Mouse (Mus musculus): ENCODE data around the gene Rassf2. TPM values are rescaled to one million over a fixed set of nuclear protein-coding genes. Genes with fewer than 3 reads are reported as not detected.

The Rassf2 gene
- total RNA-seq, 2 experiments from 2014 or later: 54.8 to 76.3 TPM

- ATAC-seq (replicated peaks; ENCODE audit: poor library complexity, severe bottlenecking): no peak
Observed at GRCm38 (mm10) chr2:132008186-132008585, 21.9 kb downstream of the Rassf2 start.

- no peak for ATAC-seq (replicated peaks; ENCODE audit: poor library complexity, severe bottlenecking)
Observed at GRCm38 (mm10) chr2:132007475-132007819, 22.6 kb downstream of the Rassf2 start.

DNA sequence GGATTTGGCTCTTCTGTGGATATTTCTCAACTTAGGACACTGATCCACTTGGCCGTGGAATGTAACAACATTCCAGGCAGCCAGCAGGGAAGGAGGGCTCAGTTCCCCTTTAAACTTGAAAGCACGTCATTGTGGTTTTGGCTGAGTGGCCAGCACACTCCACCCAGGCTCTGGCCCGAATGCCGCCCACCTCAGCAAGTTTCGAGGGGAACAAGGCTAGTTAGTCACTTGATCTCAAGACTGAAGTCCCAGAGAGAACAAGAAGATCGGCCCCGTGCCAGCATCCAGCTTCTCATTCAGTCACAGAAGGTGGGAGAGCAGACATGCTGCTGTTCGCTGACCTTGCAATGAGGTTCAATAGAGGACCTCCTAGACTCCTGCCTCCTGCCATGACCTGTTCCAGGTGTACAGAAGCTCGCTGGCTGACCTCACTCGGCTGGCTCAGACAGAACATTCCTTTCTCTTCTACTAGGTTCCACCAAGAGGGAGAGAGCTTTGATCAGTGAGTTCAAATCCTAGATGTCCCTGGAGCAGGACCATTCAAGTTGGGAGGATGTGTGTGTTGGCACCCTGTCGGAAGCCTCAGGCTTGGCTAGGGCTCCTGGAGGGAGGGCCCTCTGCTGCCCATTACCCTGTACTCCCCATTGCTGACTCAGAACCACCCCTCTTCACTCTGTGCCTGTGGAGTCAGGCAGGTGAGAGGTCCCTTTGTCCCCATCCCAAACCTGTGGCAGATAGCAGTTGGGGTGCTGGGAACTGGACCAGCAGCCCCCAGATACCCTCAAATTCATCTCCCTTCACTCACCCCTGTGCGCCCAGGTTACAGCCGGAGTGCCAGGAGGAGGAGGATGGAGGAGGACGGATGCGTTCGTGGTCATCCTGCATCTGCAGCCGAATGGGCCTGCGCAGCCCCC lies 23.2 kb downstream of the Rassf2 start:
- ATAC-seq (replicated peaks; ENCODE audit: poor library complexity, severe bottlenecking): peak; percentile 96

DNA sequence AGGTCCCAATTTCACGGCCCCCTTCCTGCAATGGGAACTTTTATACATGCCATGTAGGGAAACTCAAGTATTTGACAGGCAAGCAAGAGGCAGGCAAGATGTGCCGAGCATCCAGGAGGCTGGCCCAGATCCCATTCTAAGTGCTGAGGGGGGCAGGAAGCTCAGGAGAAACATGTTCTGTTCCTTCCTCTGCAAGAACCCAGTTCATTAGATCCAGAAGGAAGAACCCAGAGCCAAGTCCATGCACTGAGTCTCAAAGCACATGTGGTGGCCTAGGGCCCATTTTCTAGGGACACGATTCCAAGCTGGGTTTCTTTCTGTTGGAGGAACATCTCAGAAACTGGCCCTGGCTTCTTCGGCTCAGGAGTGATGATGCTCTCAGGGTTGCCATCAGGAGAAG lies 24.6 kb downstream of the Rassf2 start:
- ATAC-seq (replicated peaks; ENCODE audit: poor library complexity, severe bottlenecking): no peak

DNA sequence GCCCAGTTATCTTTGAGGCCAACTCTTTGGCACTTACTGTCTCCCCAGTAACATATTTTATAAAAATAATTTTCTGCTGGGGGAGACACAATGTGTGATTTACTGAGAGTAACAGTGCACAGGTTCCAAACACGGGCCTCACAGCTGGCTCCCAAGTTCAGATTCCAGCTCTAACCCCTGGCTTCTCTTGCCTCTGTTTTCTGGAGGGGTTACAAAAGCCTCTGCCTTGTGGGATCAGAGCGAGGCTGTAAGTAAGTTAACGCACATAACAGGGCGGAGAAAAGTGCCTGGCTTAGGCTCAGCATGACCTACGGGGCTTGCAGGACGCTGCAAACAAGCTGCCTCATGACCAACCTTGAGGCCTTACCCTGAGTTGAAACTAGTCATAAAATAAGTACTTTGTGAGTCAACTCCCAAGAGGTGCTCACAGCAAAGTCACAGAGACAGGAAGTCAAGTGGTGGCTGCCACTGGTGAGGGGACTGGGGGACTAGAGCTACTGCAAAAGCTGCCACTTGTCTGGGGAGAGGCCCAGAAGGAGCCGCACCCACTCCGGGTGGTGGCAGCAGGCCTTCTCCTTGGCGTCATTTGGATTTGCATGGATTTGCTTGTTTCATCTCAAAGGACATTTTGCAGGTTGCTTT lies 25.4 kb downstream of the Rassf2 start:
- no peak for ATAC-seq (replicated peaks; ENCODE audit: poor library complexity, severe bottlenecking)

- no peak for ATAC-seq (replicated peaks; ENCODE audit: poor library complexity, severe bottlenecking)
Observed at GRCm38 (mm10) chr2:132003916-132004315, 26.1 kb downstream of the Rassf2 start.

DNA sequence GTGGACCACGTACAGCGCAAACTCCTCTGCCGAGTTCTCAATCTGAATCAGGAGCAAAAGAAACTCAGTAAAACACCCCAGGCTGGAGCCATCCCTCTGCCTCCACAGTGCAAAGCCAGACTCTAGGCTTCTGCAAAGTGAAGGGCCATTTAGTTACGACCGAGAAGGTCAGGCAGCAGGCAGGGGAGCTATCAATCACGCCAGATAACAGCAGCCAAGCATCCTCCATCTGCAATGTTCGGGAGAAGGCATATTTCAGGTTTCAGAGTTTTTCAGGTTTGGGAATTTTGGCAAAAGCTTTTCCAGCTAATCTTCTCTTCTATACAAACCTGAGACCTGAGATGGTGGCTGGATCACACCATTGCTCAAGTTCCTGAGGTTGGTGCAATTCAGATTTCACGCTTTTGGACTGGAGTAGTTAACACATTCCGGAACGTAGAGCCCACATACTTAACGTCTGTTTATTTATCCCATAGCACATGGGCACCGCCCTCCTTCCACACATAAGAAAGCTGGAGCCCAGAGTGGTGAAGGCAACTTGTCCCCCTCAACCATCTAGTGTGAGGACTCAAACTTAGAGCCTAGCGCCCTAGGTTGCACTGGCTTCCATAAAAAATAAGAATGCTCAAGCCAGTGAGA lies 28.2 kb downstream of the Rassf2 start:
- ATAC-seq (replicated peaks; ENCODE audit: poor library complexity, severe bottlenecking): no peak

DNA sequence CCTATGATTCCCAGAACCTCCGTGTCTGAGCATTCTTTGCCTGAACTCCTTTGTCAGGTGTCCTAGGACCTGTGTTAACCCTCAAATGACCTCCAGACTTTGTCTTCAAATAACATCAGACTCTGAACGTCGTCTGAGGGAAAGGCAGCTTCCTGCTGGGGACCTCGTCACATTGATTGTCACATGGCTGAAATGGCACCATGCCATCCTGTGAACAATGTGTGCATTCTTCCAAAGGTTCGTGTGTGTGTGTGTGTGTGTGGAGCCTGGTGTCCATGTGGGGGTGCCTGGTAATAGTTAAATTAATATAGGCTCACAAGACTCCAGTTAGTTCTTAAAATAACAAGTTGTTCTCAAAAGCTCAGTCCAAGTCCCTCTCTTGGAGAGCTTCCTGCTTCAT lies 32.7 kb downstream of the Rassf2 start:
- ATAC-seq (replicated peaks; ENCODE audit: poor library complexity, severe bottlenecking): no peak

GRCm38 (mm10) chr2:131996369-131996768 lies 33.7 kb downstream of the Rassf2 start:
- no peak for ATAC-seq (replicated peaks; ENCODE audit: poor library complexity, severe bottlenecking)

DNA sequence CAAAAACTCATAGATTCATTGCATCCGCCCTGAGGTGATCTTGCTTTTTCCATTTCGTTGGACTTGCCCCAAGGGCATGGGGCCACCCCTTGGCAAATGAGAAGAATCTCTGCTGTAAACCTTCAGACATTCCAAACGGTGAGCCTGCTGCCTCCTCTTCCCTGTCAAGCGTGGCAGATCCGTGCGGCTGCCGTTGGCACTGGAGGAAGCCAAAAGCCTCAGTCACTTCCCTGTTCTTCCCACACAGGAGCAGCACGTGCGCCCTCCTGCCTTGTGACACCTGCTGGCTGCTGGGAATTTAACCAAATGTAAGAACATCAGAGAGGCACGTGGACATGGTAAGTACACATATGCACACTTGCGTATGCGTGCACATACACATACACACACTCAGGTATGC lies 34.3 kb downstream of the Rassf2 start:
- peak; percentile 50 for ATAC-seq (replicated peaks; ENCODE audit: poor library complexity, severe bottlenecking)

DNA sequence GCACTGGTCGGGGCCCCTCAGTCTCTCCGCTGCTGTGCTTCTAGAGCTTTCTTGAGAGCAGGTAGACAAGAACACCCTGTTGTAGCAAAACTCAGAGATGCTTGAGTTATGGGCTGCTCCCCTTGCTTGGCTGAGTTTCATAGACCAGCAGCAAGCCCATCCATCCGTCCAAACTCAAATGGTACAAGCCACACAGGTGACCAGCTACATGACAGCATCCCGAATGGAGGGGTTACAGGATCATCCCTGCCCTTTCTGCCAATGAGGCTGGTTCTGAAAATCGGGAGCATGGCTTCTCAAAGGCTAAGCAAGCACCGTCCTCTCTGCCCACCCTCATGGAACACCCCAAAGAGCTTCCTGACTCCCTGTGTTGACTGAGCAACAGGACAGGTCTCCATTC lies 35.1 kb downstream of the Rassf2 start:
- no peak for ATAC-seq (replicated peaks; ENCODE audit: poor library complexity, severe bottlenecking)

DNA sequence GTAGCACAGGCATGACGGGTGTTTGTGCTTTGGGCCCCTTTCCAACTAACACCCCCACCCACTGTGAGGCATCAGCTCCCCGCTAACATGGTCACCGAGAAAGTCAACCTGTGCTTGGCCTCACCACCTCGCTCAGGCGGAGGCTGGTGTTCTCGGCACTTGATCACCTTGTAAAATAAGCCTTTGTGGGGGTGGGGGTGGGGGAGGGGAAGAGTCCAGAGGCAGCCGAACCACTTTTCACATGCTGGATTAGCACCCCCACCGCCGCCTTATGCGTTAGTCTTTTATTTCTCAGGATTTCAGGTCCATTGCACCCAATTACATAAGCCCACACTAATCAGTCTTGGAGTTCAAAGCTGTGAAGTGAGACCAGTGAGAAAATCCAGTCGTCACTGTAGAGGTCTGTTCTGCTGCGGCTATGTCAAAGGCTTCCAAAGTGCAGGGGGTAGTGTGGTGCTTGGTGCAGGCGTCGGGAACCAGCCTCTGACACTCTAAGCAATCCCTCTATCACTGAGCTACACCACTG lies 36.4 kb downstream of the Rassf2 start:
- no peak for ATAC-seq (replicated peaks; ENCODE audit: poor library complexity, severe bottlenecking)

GRCm38 (mm10) chr2:131993151-131993550 lies 36.9 kb downstream of the Rassf2 start:
- no peak for ATAC-seq (replicated peaks; ENCODE audit: poor library complexity, severe bottlenecking)

GRCm38 (mm10) chr2:131992487-131992886 lies 37.6 kb downstream of the Rassf2 start:
- ATAC-seq (replicated peaks; ENCODE audit: poor library complexity, severe bottlenecking): peak; percentile 71

- no peak for ATAC-seq (replicated peaks; ENCODE audit: poor library complexity, severe bottlenecking)
Observed at GRCm38 (mm10) chr2:131988550-131988949, 41.5 kb downstream of the Rassf2 start.

GRCm38 (mm10) chr2:131987950-131988349 lies 42.1 kb downstream of the Rassf2 start:
- no peak for ATAC-seq (replicated peaks; ENCODE audit: poor library complexity, severe bottlenecking)

DNA sequence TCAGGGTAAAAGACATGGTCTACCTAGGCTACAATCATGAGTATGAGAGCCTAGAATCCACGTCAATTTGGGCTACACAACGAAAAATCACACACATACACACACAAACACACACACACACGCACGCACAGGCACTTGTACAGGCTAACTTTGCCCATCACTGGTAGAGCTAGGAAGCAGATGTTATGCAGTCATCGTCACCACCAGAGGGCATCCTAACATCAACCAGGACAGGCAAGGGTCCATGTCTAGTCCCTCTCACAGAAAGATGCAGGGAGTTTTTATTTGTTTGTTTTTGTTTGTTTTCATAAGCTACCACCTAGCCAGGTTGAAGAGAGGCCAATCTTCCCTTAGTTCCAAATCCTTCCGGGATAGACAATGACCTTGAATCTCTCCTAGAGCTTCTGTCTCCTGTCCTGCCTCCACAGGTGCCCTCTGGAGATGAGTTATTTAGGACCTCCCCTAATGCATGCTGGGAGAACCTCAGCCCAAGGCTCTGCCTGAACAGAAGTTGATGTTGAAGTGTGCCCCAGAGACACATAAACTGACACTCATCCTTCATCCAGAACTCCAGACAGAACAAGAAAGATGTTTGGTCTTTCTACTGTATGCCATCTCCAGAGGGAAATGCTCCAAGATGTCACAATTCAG lies 47.4 kb downstream of the Rassf2 start:
- peak; percentile 81 for ATAC-seq (replicated peaks; ENCODE audit: poor library complexity, severe bottlenecking)

- peak; percentile 44 for ATAC-seq (replicated peaks; ENCODE audit: poor library complexity, severe bottlenecking)
Observed at GRCm38 (mm10) chr2:131980866-131981265, 49.2 kb downstream of the Rassf2 start.

- ATAC-seq (replicated peaks; ENCODE audit: poor library complexity, severe bottlenecking): peak; percentile 81
Observed at GRCm38 (mm10) chr2:131976663-131977062, 53.4 kb downstream of the Rassf2 start.

GRCm38 (mm10) chr2:131971098-131971497 lies 59.0 kb downstream of the Rassf2 start:
- ATAC-seq (replicated peaks; ENCODE audit: poor library complexity, severe bottlenecking): no peak

DNA sequence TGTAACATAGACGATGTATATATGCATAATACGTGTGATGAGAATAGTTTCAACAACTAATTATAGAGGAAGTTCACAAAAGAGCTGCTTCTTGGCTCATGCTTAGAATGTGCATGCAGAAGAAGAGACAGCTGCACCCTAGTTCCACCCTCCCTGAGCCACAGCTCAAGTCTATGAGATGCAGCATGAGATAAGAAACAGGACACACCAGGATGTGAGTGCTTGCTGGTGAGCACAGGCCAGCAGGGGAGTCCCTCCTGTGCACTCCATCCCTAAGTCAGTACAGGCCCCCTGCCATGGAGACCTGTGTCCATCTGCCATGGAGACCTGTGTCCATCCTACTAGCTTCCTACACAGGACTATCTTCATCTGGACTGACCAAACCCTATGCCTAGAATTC lies 59.5 kb downstream of the Rassf2 start:
- no peak for ATAC-seq (replicated peaks; ENCODE audit: poor library complexity, severe bottlenecking)

Measured in granulocyte monocyte progenitor cell, adult 5-6 weeks (primary cell).